10 mouse cellular contexts compared by ENCODE assay signal in genomic region chr6:38048800-38049561, GRCm38 (mm10). TPM values are rescaled to one million over a fixed set of nuclear protein-coding genes. Genes with fewer than 3 reads are reported as not detected.
DNase-seq lines count a peak whose midpoint lies in the region.
"Had no signal": no experiment of that assay in that cellular context is flagged by ENCODE, and none has a peak within 500 bp of the region (broad histone marks: within the 10 kb centered on the region; RNA-seq: fewer than 3 reads in every experiment).

No protein-coding gene starts in this region.

- DNase-seq in heart, adult 11 months: peak; percentile 95
- no peak for DNase-seq in heart, postnatal 25 days (ENCODE audit: low spot score)
- peak; percentile 24 for DNase-seq in thymus, postnatal 4 days
- no peak for DNase-seq in thymus, postnatal 10 days (ENCODE audit: low spot score in 2 of 2)
- DNase-seq in kidney, postnatal 36 days: peak; percentile 18 to 60
- no peak for DNase-seq in layer of hippocampus, postnatal 14 days (ENCODE audit: low spot score in 2 of 2)
- no peak for DNase-seq in cerebellum, adult 11-12 months
- DNase-seq in right cerebral cortex, postnatal 10 days (ENCODE audit: low spot score in 2 of 2): no peak
- DNase-seq: thymus, adult 18-20 months had no signal

- intact Hi-C loops in heart, postnatal 25 days (cut with DNase I): no loop called here

RNA-seq across cellular contexts. Expression of gene Svopl, which starts 2.2 kb away (rescaled TPM):
- under 1 TPM; 0.42 to 0.50 TPM for total RNA-seq in heart, postnatal 25 days (2021)
- under 1 TPM; 0.21 to 0.48 TPM for total RNA-seq in layer of hippocampus, postnatal 14 days (2021)
- total RNA-seq: neutrophil, adult 5-6 weeks had no signal

Comparison
In these comparisons a context has a peak if more than half of its experiments do, and no peak if none do; other contexts are left out.
1. DNase-seq: peak in heart, adult 11 months (single experiment), thymus, postnatal 4 days (single experiment) and kidney, postnatal 36 days (2 of 2); none in heart, postnatal 25 days (single experiment), thymus, postnatal 10 days (0 of 2), layer of hippocampus, postnatal 14 days (0 of 2), cerebellum, adult 11-12 months (single experiment) and right cerebral cortex, postnatal 10 days (0 of 2).